In genomic region chr13:56175848-56176247, GRCm38 (mm10) we compare ENCODE assay signal across 27 mouse cellular contexts. TPM values are rescaled to one million over a fixed set of nuclear protein-coding genes. Genes with fewer than 3 reads are reported as not detected.
DNase-seq lines count a peak whose midpoint lies in the region; ATAC-seq lines count a peak whose summit lies in the region.
"Had no signal": no experiment of that assay in that cellular context is flagged by ENCODE, and none has a peak within 500 bp of the region (broad histone marks: within the 10 kb centered on the region; RNA-seq: fewer than 3 reads in every experiment).

No protein-coding gene starts in this region.

- H3K27ac ChIP-seq in embryonic facial prominence, embryonic 14.5 days (replicated peaks; ENCODE audit: low read depth, low read length): peak overlapping the region; percentile 29; the same call in 1 of the 2 replicates
- H3K27ac ChIP-seq in macrophage: peak overlapping the region; percentile 97
- no peak overlapping the region for H3K27ac ChIP-seq in neural tube, embryonic 15.5 days (replicated peaks)
- H3K27ac ChIP-seq: forebrain, embryonic 15.5 days; heart, adult 2 months; hindbrain, embryonic 15.5 days; intestine, embryonic 15.5 days; left cerebral cortex, adult 2 months; lung, embryonic 15.5 days; midbrain, embryonic 12.5 days; neural tube, embryonic 13.5 days; stomach, postnatal 0 days had no signal

- ATAC-seq in megakaryocyte, adult 5-6 weeks (ENCODE audit: poor library complexity, severe bottlenecking): no peak
- no peak for ATAC-seq in embryonic facial prominence, embryonic 14.5 days (ENCODE audit: low read depth)
- ATAC-seq in neural tube, embryonic 15.5 days (ENCODE audit: low FRiP score): no peak
- ATAC-seq: forebrain, embryonic 15.5 days; intestine, embryonic 15.5 days had no signal

- H3K4me2 ChIP-seq in embryonic facial prominence, embryonic 14.5 days (ENCODE audit: low read depth, low read length): no peak overlapping the region
- H3K4me2 ChIP-seq in neural tube, embryonic 15.5 days: no peak overlapping the region
- H3K4me2 ChIP-seq: forebrain, embryonic 15.5 days; hindbrain, embryonic 15.5 days; intestine, embryonic 15.5 days; lung, embryonic 15.5 days; midbrain, embryonic 12.5 days; neural tube, embryonic 13.5 days had no signal

- H3K9me3 ChIP-seq in megakaryocyte, embryonic 14.5 days: no peaks in the 10 kb centered on the region
- H3K9me3 ChIP-seq in embryonic facial prominence, embryonic 14.5 days (ENCODE audit: control insufficient read depth, low read length): no peaks in the 10 kb centered on the region
- no peaks in the 10 kb centered on the region for H3K9me3 ChIP-seq in neural tube, embryonic 15.5 days (replicated peaks)
- H3K9me3 ChIP-seq: forebrain, embryonic 15.5 days; hindbrain, embryonic 15.5 days; intestine, embryonic 15.5 days; lung, embryonic 15.5 days; midbrain, embryonic 12.5 days; neural tube, embryonic 13.5 days had no signal

- peak overlapping the region; percentile 64 for H3K4me3 ChIP-seq in megakaryocyte, embryonic 14.5 days (replicated peaks)
- no peak overlapping the region for H3K4me3 ChIP-seq in embryonic facial prominence, embryonic 14.5 days (ENCODE audit: low read depth, low read length)
- no peak overlapping the region for H3K4me3 ChIP-seq in macrophage (ENCODE audit: inconsistent target)
- no peak overlapping the region for H3K4me3 ChIP-seq in neural tube, embryonic 15.5 days (replicated peaks)
- H3K4me3 ChIP-seq: erythroblast, embryonic 14.5 days; forebrain, embryonic 15.5 days; heart, adult 2 months; hindbrain, embryonic 15.5 days; intestine, embryonic 15.5 days; left cerebral cortex, adult 2 months; lung, embryonic 15.5 days; midbrain, embryonic 12.5 days; neural tube, embryonic 13.5 days had no signal

- H3K79me2 ChIP-seq in macrophage (ENCODE audit: inconsistent target): peaks cover 36% of the 10 kb centered on the region

- 47% methylated on average over 4 of the region's 4 CpGs for WGBS in embryonic facial prominence, embryonic 14.5 days
- WGBS in macrophage (ENCODE audit: missing documents): 28% methylated on average over 4 of the region's 4 CpGs
- 51% methylated on average over 4 of the region's 4 CpGs for WGBS in neural tube, embryonic 15.5 days

- H3K9ac ChIP-seq in embryonic facial prominence, embryonic 14.5 days (ENCODE audit: low read depth, low read length): no peak overlapping the region
- H3K9ac ChIP-seq in neural tube, embryonic 15.5 days (replicated peaks): no peak overlapping the region
- H3K9ac ChIP-seq: forebrain, embryonic 15.5 days; hindbrain, embryonic 15.5 days; intestine, embryonic 15.5 days; lung, embryonic 15.5 days; midbrain, embryonic 12.5 days; neural tube, embryonic 13.5 days had no signal

- H3K36me3 ChIP-seq in megakaryocyte, embryonic 14.5 days (replicated peaks; ENCODE audit: low read length): no peaks in the 10 kb centered on the region
- H3K36me3 ChIP-seq in embryonic facial prominence, embryonic 14.5 days (ENCODE audit: control insufficient read depth, insufficient read depth, low read length): no peaks in the 10 kb centered on the region
- no peaks in the 10 kb centered on the region; the same call in 1 of the 2 replicates for H3K36me3 ChIP-seq in macrophage (ENCODE audit: inconsistent target)
- no peaks in the 10 kb centered on the region for H3K36me3 ChIP-seq in neural tube, embryonic 15.5 days
- H3K36me3 ChIP-seq: forebrain, embryonic 15.5 days; hindbrain, embryonic 15.5 days; intestine, embryonic 15.5 days; lung, embryonic 15.5 days; midbrain, embryonic 12.5 days; neural tube, embryonic 13.5 days had no signal

- peaks cover 14% of the 10 kb centered on the region for H3K27me3 ChIP-seq in megakaryocyte, embryonic 14.5 days (replicated peaks)
- H3K27me3 ChIP-seq in embryonic facial prominence, embryonic 14.5 days (replicated peaks; ENCODE audit: control insufficient read depth, insufficient read depth, low read length): no peaks in the 10 kb centered on the region
- H3K27me3 ChIP-seq in neural tube, embryonic 15.5 days (replicated peaks): 0 out of 2 replicates have a peak, but pooled peaks cover 2% of the 10 kb centered on the region
- H3K27me3 ChIP-seq: forebrain, embryonic 15.5 days; hindbrain, embryonic 15.5 days; intestine, embryonic 15.5 days; neural tube, embryonic 13.5 days had no signal

- peaks cover 56% of the 10 kb centered on the region for H3K4me1 ChIP-seq in megakaryocyte, embryonic 14.5 days
- H3K4me1 ChIP-seq in embryonic facial prominence, embryonic 14.5 days (ENCODE audit: control insufficient read depth, insufficient read depth, low read length): peaks cover 20% of the 10 kb centered on the region
- no peaks in the 10 kb centered on the region for H3K4me1 ChIP-seq in neural tube, embryonic 15.5 days
- H3K4me1 ChIP-seq: forebrain, embryonic 15.5 days; hindbrain, embryonic 15.5 days; lung, embryonic 15.5 days; midbrain, embryonic 12.5 days; neural tube, embryonic 13.5 days had no signal

- DNase-seq in embryonic facial prominence, embryonic 14.5 days (ENCODE audit: low spot score): no peak
- peak; percentile 65 for DNase-seq in thymus, postnatal 25 days
- no peak for DNase-seq in embryo, embryonic 10.5 days (ENCODE audit: low spot score)
- no peak for DNase-seq in retina, embryonic 14.5 days (ENCODE audit: low spot score)
- DNase-seq: B cell, adult 2 months; cerebellum, adult 9-10 months; embryo, embryonic 11 days; gastrocnemius, postnatal 14 days; heart, adult 2 months; heart, postnatal 36 days; kidney, adult 9 months; layer of hippocampus, adult 9-11 months; lung, postnatal 4 days; right cerebral cortex, postnatal 25 days had no signal

RNA-seq across cellular contexts. Expression of gene Tifab, which starts 2.8 kb away (rescaled TPM):
- polyA plus RNA-seq in megakaryocyte, embryonic 14.5 days (2012; ENCODE audit: insufficient read depth, low replicate concordance): 3.1 and 6.6 TPM in 2 replicates
- total RNA-seq in megakaryocyte, adult 5-6 weeks (2015): 161 and 168 TPM in 2 replicates
- total RNA-seq in megakaryocyte, adult 5-6 weeks (2017): 230 and 238 TPM in 2 replicates
- 0.93 and 0.98 TPM in 2 replicates for polyA plus RNA-seq in embryonic facial prominence, embryonic 14.5 days (2014; fragmentation: Nextera tagmentation; extraction: Ambion mirVana)
- 10 to 100 TPM in 13 of 26 experiments, 1 to 10 TPM in 12, under 1 TPM in 1; 0.87 to 66.4 (median 10.8) TPM for total RNA-seq in macrophage (2018; cell fraction: chromatin; rRNA removed)
- total RNA-seq in macrophage (2018; cell fraction: cytosol; rRNA removed): 10 to 100 TPM in 25 of 26 experiments, 1 to 10 TPM in 1; 6.9 to 68.5 (median 45.6) TPM
- 10 to 100 TPM in 20 of 26 experiments, 1 to 10 TPM in 6; 5.7 to 83.4 (median 17.4) TPM for total RNA-seq in macrophage (2018; cell fraction: nucleus; rRNA removed)
- 17.5 to 60.8 TPM (median 44.2 TPM) in 3 replicates for polyA plus RNA-seq in macrophage (2018)
- 1.1 and 2.3 TPM in 2 replicates for polyA plus RNA-seq in neural tube, embryonic 15.5 days (2015; fragmentation: Nextera tagmentation; extraction: Ambion mirVana)

RNA-seq across cellular contexts. Expression of gene H2afy, which starts 39.7 kb away (rescaled TPM):
- polyA plus RNA-seq in megakaryocyte, embryonic 14.5 days (2012; ENCODE audit: insufficient read depth, low replicate concordance): 149 and 331 TPM in 2 replicates
- total RNA-seq in megakaryocyte, adult 5-6 weeks (2015): 304 and 326 TPM in 2 replicates
- 669 and 674 TPM in 2 replicates for total RNA-seq in megakaryocyte, adult 5-6 weeks (2017)
- polyA plus RNA-seq in embryonic facial prominence, embryonic 14.5 days (2014; fragmentation: Nextera tagmentation; extraction: Ambion mirVana): 246 and 265 TPM in 2 replicates
- 100 to 1,000 TPM; 256 to 801 (median 305) TPM for total RNA-seq in macrophage (2018; cell fraction: chromatin; rRNA removed)
- 100 to 1,000 TPM in 25 of 26 experiments, 10 to 100 TPM in 1; 96.6 to 142 (median 118) TPM for total RNA-seq in macrophage (2018; cell fraction: cytosol; rRNA removed)
- total RNA-seq in macrophage (2018; cell fraction: nucleus; rRNA removed): 100 to 1,000 TPM; 122 to 541 (median 233) TPM
- 96.3 to 139 TPM (median 138 TPM) in 3 replicates for polyA plus RNA-seq in macrophage (2018)
- 244 and 272 TPM in 2 replicates for polyA plus RNA-seq in neural tube, embryonic 15.5 days (2015; fragmentation: Nextera tagmentation; extraction: Ambion mirVana)
